Mouse (Mus musculus): Measurements from ENCODE around the gene Sdccag8.

Gene Sdccag8

GRCm38 (mm10) chr1:176944458-176945174 is 130.2 kb downstream of the Sdccag8 start:
- no peak for DNase-seq

- DNase-seq = no peak
Measured at GRCm38 (mm10) chr1:176945175-176945540, 130.7 kb downstream of the Sdccag8 start.

GRCm38 (mm10) chr1:176946031-176946795 is 131.8 kb downstream of the Sdccag8 start:
- no peak for DNase-seq

GRCm38 (mm10) chr1:176946796-176947181 is 132.3 kb downstream of the Sdccag8 start:
- no peak for DNase-seq

GRCm38 (mm10) chr1:176948861-176949260 is 134.4 kb downstream of the Sdccag8 start:
- no peak for DNase-seq

GRCm38 (mm10) chr1:176949320-176949719 is 134.9 kb downstream of the Sdccag8 start:
- DNase-seq = no peak

- no peak for DNase-seq
Measured at GRCm38 (mm10) chr1:176950061-176950460, 135.6 kb downstream of the Sdccag8 start.

GRCm38 (mm10) chr1:176951836-176952235 is 137.4 kb downstream of the Sdccag8 start:
- no peak for DNase-seq

- DNase-seq = no peak
Measured at GRCm38 (mm10) chr1:176958311-176958710, 143.9 kb downstream of the Sdccag8 start.

- no peak for DNase-seq
Measured at GRCm38 (mm10) chr1:176961716-176962115, 147.3 kb downstream of the Sdccag8 start.

GRCm38 (mm10) chr1:176962894-176963293 is 148.4 kb downstream of the Sdccag8 start:
- DNase-seq = no peak

- DNase-seq = no peak
Measured at GRCm38 (mm10) chr1:176967299-176967698, 152.8 kb downstream of the Sdccag8 start.

GRCm38 (mm10) chr1:176970635-176971478 is 156.4 kb downstream of the Sdccag8 start:
- no peak for DNase-seq

GRCm38 (mm10) chr1:176971479-176971797 is 157.0 kb downstream of the Sdccag8 start:
- no peak for DNase-seq

GRCm38 (mm10) chr1:176973356-176974088 is 159.1 kb downstream of the Sdccag8 start:
- DNase-seq = no peak

- no peak for DNase-seq
Measured at GRCm38 (mm10) chr1:176979235-176979634, 164.8 kb downstream of the Sdccag8 start.

- DNase-seq = no peak
Measured at GRCm38 (mm10) chr1:176980140-176980539, 165.7 kb downstream of the Sdccag8 start.

- DNase-seq = no peak
Measured at GRCm38 (mm10) chr1:176980801-176981400, 166.4 kb downstream of the Sdccag8 start.

GRCm38 (mm10) chr1:176981511-176981910 is 167.1 kb downstream of the Sdccag8 start:
- DNase-seq = no peak

- DNase-seq = peak; percentile 9
Measured at GRCm38 (mm10) chr1:176982671-176983070, 168.2 kb downstream of the Sdccag8 start.

- no peak for DNase-seq
Measured at GRCm38 (mm10) chr1:176985691-176986090, 171.2 kb downstream of the Sdccag8 start.

GRCm38 (mm10) chr1:176986275-176986674 is 171.8 kb downstream of the Sdccag8 start:
- no peak for DNase-seq

Data from kidney, postnatal 14 days (tissue).